Mouse (Mus musculus) left cerebral cortex, postnatal 14 days (tissue): ENCODE results near the gene Wars2. TPM values are rescaled to one million over a fixed set of nuclear protein-coding genes. Genes with fewer than 3 reads are reported as not detected.

Source experiments
- DNase-seq, 2 experiments: peaks; one replicate each; pipeline ENCODE4 v3.0.0; 2021 to 2022; ENCODE audit warnings: low spot score in 2 of 2, mixed read lengths in 1 of 2
- intact Hi-C: fragments of 180-260 bp; cut with DNase I; formaldehyde crosslinking; loops from one replicate; pipeline ENCODE4 v1.15.1; 2025
- microRNA-seq, 2 experiments: library from miRNA; unstranded; fragments of <30 nt; microRNA quantifications; one replicate each; pipeline ENCODE4 v1.2.0; 2022
- total RNA-seq, 2 experiments: library from RNA; stranded (reverse); gene quantifications; 2 replicates each; pipeline ENCODE4 v1.2.3; 2021

Wars2 gene
- total RNA-seq, 2 experiments from 2014 or later, result 7.6 to 8.5 TPM

GRCm38 (mm10) chr3:99257586-99258577 is 117.0 kb downstream of the Wars2 start:
- DNase-seq, result no peak
- intact Hi-C loops, result no loop called here

DNA sequence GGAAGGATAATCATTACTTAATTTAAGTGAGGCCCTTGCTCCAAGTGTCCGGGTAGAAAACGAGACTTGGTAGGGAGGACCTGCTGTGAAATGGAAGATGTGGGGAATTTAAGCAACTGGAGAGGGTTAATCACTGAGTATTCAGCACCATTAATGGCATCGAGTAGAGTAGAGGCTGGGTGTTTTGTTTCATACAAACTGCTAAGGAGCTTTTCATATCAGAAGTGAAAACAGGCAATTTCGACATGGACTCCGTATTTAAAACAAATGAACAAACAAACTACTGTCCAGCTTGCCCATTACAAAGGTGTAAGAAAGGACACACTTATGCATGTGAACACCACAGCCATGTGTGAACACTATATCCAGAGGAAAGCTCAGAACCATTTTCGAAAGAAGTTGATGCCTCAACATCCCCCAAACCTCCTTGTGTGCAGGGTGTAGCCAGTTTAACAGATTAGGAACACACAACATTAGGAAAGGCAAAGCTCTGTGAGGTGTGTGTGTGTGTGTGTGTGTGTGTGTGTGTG is 118.9 kb downstream of the Wars2 start:
- intact Hi-C loops, result no loop called here
- no peak for DNase-seq

- intact Hi-C loops, result no loop called here
- DNase-seq, result no peak
These were observed 119.5 kb downstream of the Wars2 start for GRCm38 (mm10) chr3:99260395-99260794.

DNA sequence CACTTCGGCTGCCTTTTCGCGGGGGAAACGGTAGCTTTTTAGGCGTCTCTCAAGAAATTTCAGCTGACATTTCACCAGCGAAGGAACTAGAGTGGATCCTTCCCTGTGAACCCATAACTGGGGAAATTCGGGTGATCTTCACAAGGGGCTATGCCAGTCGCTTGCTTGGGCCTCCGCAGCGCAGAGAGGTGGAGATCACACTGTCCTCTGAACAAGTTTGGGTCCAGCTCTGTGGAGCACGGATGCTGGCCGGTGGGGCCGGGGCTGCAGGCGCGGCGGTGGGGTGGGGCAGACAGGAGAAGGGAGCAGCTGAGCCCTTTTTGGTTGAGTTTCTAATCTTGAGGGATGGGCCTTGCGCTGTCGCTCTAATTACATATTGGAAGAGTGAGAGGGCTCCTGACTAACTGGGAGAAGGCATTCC is 120.5 kb downstream of the Wars2 start:
- intact Hi-C loops, result no loop called here

GRCm38 (mm10) chr3:99261986-99262385 is 121.1 kb downstream of the Wars2 start:
- intact Hi-C loops, result no loop called here
- no peak for DNase-seq

More for the DNA sequence above, 120.5 kb downstream of the Wars2 start:
- no peak for DNase-seq

DNA sequence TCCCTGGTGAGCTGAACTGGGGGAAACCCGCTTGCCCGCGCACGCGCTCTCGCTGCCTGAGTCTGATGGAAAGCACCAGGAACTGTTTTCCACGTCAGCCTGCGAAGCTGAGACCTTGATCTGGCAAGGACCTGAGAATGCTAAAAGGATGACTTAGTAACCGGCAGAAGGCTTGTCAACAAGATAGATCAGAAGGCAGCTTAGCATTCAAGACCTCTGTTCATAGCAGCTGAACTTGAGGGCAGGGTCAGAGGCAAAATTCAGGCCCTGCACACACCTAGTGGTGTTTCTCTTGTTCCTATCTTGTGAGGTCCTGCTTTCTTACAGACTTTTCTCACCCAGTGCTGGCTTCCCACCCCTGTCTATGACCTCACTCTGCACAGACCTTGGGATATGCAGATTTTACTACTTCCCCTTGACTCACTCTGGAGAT is 122.6 kb downstream of the Wars2 start:
- intact Hi-C loops, result no loop called here
- DNase-seq, result no peak

DNA sequence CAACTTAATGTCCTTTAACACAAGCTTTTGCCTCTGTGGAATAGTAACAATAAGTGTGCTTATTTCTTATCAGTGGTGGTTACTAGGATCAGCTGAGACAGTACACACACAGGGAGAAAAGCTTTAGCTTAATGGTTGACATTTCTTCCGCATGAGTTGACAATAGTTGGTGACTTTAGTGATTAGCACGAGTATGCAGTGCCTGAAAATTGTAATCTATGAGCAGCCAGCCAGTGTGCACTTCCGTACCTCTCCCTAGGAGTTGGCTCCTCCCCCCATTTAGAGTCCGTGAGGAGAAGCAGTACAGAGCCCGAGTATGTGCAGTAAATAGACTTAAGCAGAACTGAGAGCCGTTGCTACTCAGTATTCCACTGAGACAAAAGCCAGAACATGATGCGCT is 123.8 kb downstream of the Wars2 start:
- DNase-seq, result no peak
- intact Hi-C loops, result no loop called here

DNA sequence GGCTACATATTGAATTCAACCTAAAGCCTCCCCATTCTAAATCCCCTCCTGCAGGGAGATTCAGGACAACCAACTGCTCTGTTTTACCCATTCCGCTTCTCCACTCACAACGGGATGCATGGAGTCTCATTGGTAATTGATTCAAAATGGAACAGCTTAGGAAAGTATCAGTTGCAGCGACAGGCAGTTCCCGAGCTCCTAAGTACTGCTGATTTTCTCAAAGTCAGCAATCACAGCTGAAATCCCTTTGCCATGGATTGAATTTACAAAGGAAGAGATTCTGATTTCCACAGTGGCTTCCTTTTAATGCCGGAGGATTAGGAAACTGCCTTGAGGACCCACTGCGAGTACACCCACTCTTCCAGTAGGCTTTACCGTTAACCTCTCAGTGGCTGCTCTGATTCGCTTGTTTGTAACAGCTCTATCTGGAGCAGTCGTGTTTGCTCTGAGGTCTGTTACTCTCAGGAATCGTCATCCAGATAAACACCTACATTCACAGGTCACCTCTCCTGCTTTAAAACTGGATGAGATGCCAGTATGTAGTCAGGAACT is 126.0 kb downstream of the Wars2 start:
- DNase-seq, result no peak
- intact Hi-C loops, result no loop called here

DNA sequence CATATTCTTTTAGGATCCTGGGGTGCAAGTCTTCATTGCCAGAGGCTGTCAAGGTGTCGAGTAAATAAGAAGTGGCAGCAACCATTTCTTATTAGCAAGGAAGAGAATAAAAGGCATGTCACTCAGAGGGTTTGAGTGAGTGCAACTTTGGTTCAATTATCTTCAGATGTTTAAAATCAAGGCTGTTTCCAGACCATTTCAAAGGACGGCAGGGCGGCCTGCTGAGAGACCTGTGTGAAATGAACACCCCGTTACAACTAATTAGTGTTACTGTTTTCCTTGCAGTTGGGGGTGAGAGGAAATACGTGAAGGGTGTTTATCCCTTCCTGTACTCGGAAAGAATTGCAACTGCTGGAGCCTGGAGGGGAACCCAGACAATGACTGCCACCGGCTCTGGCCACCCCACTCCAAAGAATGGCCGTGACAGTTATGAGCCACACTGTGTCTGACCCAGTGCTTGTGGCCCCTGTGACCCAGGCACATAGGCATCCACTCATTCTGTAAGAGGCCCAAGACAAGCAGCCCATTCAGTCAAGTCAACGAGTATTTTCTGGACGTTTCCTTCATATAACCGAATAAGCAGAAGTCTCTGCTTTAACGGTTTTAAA is 137.2 kb downstream of the Wars2 start:
- DNase-seq, result no peak
- intact Hi-C loops, result no loop called here

DNA sequence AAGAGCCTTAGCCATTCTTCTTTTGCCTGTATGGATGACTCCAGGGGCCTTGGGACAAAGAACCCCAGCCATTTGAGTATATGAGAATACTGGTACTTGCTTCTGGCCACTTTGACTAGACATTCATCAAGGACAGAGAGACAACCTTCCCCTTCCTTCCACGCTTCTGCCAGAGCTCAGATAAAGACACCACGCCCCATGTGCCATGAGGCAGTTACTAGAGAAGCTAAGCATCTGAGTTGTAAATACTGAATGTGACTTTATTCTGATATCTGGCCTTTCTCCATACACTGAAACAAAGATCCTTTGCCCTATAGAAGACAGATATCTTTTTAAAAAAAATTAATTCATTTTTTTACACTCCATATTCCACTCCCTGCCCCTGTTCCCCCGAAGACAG is 138.8 kb downstream of the Wars2 start:
- intact Hi-C loops, result no loop called here

DNA sequence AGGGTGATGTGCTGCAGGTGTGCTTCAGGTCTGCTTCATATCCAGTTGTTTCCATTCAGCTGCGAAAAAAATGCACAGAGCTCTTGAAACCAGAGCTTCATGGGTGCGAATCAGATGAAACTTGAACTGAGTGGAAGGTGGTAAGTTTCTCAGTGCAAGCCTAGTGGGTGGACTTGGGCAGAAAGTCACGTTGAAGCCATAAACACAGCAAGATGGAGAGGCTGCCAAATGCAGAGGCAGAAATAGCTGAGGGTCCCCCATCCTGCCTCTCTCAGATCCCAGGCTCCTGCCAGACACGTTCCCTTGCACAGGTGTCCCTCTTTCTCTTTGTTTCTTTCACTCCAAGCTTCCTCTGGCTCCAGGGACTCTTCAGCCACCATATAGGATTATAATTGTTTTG is 140.6 kb downstream of the Wars2 start:
- intact Hi-C loops, result no loop called here

More for the DNA sequence above, 138.8 kb downstream of the Wars2 start:
- DNase-seq, result no peak

GRCm38 (mm10) chr3:99288302-99288701 is 147.4 kb downstream of the Wars2 start:
- intact Hi-C loops, result no loop called here

More for the DNA sequence above, 140.6 kb downstream of the Wars2 start:
- no peak for DNase-seq

More at GRCm38 (mm10) chr3:99288302-99288701, 147.4 kb downstream of the Wars2 start:
- DNase-seq, result no peak

Small RNAs within 50 kb of the gene (microRNA-seq; reads per million reads assigned to microRNA genes)
- 0 reads per million in 2 experiments for gene Mir6481

Other genes with a start within 250 kb of the Wars2 start
- not detected for gene Hao2, start 247.8 kb upstream of the Wars2 start, total RNA-seq
- 1 to 10 TPM; 1.4 to 1.5 TPM for gene Tbx15, start 99.3 kb downstream of the Wars2 start, total RNA-seq